Mouse (Mus musculus) adrenal gland, postnatal 4 days (tissue): ENCODE data around the gene Olfr1278. TPM values are rescaled to one million over a fixed set of nuclear protein-coding genes. Genes with fewer than 3 reads are reported as not detected.
"Not testable (repeated sequence)": the region's sequence is repeated elsewhere in the genome, so short reads cannot be mapped to it uniquely, and the experiment has no call there.

Experiments
- DNase-seq, 2 experiments: peaks; one replicate each; pipeline ENCODE4 v3.0.0; 2021 to 2022; ENCODE audit warnings: low spot score in 2 of 2, mixed read lengths in 2 of 2
- long read RNA-seq, 2 experiments: library from polyadenylated mRNA; stranded (forward); transcript quantifications; one replicate each; pipeline ENCODE4 v2.0.0; 2021
- total RNA-seq, 2 experiments: library from RNA; stranded (reverse); gene quantifications; 2 replicates each; pipeline ENCODE4 v1.2.3; 2021

The Olfr1278 gene
- total RNA-seq = not detected
- long read RNA-seq, experiment 1 = 0 reads
- long read RNA-seq, experiment 2 = 0 reads

DNA sequence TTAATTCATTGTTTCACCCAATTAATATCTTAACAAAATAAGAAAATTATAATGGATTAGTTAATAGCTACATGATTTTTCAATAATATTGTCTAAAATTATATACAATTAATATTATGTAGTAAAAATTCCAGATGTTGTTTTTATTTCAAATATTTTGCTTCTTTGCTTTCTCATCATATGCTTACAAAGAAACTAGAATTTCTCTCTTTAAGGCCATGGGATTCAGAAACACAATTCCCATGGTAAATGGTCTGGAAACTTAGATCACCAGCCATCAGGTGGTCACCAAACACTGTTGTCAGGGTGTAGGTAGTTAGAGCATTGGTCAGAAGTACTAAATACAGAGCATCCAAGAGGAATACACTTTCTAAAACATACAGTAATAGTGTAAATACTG lies at the start of gene Olfr1278:
Gene Olfr1278 (plus strand): TSS at position 301 of the 400 bp plus-strand sequence.
- DNase-seq = no peak

DNA sequence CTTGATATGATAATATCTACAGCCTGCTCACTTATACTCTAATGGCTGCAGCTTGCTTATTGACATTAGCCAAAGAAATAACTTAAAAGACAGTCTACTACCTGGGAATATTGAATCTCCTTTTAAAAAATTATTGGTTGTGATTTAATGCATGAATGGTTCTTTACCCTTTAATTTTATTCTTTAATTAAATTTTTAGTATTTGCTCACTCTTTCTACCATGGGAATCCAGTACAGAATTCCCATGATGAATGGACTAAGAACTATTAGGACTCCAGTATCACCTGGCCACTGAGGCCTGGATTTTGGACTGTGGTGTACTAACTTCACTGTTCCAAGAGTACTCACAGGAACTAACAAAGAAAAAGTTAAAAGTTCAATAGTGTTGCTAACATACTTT lies 35.7 kb upstream of the Olfr1278 start, which contains the start of gene Olfr1276:
Gene Olfr1276 (plus strand): TSS at position 301 of the 400 bp plus-strand sequence.
- DNase-seq = no peak

DNA sequence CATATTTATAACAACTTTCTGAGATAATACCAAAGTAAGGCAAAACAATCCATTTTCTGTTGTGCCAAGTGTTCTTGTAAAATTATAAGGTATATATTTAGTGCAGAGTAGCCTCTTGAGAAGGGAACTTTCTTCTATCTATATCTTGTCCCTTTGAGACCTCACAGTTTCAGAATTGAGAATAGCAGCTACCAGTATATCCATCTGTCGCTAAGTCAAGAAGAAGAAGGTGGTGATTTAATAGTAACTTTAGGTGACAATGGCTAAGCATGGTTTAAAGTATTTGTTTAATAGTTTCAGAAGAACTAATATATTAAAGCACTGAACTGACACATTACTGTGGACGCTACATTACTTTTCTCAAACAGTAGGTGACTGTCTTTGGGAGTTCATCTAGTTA lies 15.9 kb upstream of the Olfr1278 start, which contains the start of gene Olfr1277:
Gene Olfr1277 (minus strand): TSS at position 101 of the 400 bp plus-strand sequence.
- no peak for DNase-seq

DNA sequence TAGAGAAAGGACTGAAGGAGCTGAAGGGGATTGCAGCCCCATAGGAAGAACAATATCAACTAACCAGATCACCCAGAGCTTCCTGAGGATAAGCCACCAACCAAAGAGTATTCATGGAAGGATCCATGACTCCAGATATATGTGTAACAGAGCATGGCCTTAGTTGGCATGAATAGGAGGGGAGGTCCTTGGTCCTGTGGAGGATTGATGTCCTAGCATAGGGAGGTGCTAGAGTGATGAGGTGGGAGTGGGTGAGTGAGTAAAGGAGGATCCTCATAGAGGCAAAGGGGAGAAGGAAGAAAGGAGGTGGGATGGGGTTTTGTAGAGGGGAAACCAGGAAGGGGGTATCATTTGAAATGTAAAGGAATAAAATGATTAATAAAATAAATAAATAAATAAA lies 8.6 kb downstream of the Olfr1278 start:
- DNase-seq = no peak

DNA sequence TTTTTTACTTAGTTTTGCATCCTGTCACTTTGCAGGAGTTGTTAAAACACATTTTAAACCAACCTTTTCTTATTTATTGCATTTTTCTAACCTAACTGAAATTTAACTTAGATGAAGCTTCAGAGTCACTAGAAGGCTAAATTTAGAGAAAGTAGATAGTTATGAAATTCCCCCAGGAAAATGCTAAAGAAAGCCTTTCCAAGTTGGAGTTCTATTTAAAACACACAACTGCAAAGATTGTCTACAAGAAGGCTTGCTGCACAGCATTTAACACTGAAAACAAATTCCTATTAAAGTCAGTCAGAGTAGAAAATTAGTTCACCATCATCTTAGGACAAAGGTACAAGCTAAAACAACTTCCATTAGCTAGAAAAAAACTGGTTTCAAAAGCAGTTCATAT lies 10.4 kb downstream of the Olfr1278 start, which contains the start of gene Olfr1279:
Gene Olfr1279 (plus strand): TSS at position 262 of the 400 bp plus-strand sequence.
- no peak for DNase-seq

DNA sequence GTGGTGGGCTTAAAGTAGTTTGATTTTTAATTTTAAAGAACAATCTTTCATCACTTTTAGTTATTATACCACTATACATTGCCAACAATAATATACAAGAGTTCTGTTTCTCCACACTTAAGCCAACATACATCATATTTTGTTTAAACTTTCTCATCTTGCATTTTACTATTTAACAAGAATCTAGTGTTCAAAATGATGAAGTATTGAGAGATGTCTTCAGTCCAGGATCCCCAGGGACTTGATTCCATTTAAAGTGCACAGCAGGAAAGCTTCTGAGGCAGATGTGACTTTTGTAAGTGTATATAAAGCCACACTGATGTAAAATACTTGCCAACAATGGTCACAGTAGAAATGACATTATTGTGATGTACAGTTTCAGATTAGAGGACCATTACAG lies 23.8 kb downstream of the Olfr1278 start, which contains the start of gene Olfr1280:
Gene Olfr1280 (plus strand): TSS at position 301 of the 400 bp plus-strand sequence.
- no peak for DNase-seq

DNA sequence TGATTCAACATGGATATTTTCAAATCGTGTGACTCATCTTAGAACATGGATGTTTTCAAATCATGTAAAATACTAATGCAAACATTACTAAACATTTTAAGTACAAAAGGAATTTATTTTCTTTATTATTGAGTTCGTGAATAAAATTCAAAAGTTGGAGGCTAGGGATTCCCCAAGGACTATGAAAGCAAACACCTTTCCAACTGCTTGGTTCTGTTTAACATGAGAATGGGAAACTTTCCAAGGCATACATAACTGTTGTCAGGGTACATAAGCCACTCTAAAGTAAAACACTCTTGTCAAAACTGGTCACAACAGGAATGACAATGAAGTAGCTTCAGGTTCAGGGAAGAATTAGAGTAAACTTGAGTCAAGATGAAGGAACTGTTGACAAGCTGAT lies 36.3 kb downstream of the Olfr1278 start, which contains the start of gene Olfr1281:
Gene Olfr1281 (plus strand): TSS at position 301 of the 400 bp plus-strand sequence.
- no peak for DNase-seq

DNA sequence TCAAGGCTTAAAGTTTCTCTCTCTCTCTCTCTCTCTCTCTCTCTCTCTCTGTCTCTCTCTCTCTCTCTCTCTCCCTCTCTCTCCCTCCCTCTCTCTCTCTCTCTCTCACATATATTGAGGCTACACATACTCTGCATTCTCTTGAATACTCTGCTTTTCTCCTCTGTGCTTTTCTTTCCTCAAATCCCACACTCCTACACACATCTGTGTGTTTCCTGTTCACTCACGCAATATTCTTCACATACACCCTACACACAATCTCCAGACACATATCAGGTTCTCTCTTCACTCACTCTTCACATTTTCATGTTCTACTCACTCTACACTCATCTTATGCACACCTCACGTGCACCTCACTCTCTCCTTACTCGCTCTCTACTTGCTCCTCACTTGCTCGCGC lies 43.8 kb downstream of the Olfr1278 start:
- not testable (repeated sequence) for DNase-seq

DNA sequence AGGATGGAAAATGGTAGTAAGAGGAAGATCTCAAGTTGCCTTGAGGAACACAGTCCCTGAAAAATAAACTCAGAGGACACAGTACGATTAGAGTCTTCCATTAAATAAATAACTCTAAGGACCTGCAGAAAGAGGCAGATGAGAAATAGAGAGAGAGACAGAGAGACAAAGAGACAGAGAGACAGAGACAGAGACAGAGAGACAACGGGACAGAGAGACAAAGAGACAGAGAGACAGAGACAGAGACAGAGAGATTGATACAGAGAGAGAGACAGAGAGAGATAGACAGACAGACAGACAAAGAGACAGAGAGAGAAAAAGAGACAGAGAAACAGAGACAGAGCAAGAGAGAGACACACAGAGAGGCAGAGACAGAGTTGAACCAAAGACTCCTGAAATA lies 46.0 kb downstream of the Olfr1278 start, which contains the start of gene Olfr1282:
Gene Olfr1282 (minus strand): TSS at position 101 of the 400 bp plus-strand sequence.
- DNase-seq = no peak

Other genes with a start within 250 kb of the Olfr1278 start
- gene Gm13941, start 184.2 kb upstream of the Olfr1278 start, total RNA-seq = not detected
- gene Gm15130, start 137.2 kb upstream of the Olfr1278 start, total RNA-seq = not detected
- gene 4930430A15Rik, start 60.5 kb upstream of the Olfr1278 start, total RNA-seq = not detected
- gene Olfr1275, start 54.9 kb upstream of the Olfr1278 start, total RNA-seq = not detected
- gene Olfr1276, start 35.6 kb upstream of the Olfr1278 start, total RNA-seq = not detected
- not detected for gene Olfr1277, start 16.0 kb upstream of the Olfr1278 start, total RNA-seq
- gene Olfr1279, start 10.5 kb downstream of the Olfr1278 start, total RNA-seq = not detected
- not detected for gene Olfr1280, start 23.9 kb downstream of the Olfr1278 start, total RNA-seq
- gene Olfr1281, start 36.4 kb downstream of the Olfr1278 start, total RNA-seq = not detected
- gene Olfr1282, start 45.9 kb downstream of the Olfr1278 start, total RNA-seq = not detected
- not detected for gene Olfr1283, start 76.7 kb downstream of the Olfr1278 start, total RNA-seq
- gene Olfr1284, start 85.4 kb downstream of the Olfr1278 start, total RNA-seq = not detected
- gene Olfr1286, start 133.0 kb downstream of the Olfr1278 start, total RNA-seq = not detected
- not detected for gene Olfr1287, start 159.0 kb downstream of the Olfr1278 start, total RNA-seq
- gene Olfr1288, start 184.0 kb downstream of the Olfr1278 start, total RNA-seq = not detected
- gene Olfr1289, start 190.7 kb downstream of the Olfr1278 start, total RNA-seq = not detected
- not detected for gene Olfr1290, start 203.7 kb downstream of the Olfr1278 start, total RNA-seq
- not detected for gene Olfr1291-ps1, start 207.0 kb downstream of the Olfr1278 start, total RNA-seq
- gene Olfr1293-ps, start 235.1 kb downstream of the Olfr1278 start, total RNA-seq = not detected